Mouse (Mus musculus): Measurements from ENCODE around the gene Prg3.

Prg3 gene

GRCm38 (mm10) chr2:85030989-85031388, 43.0 kb downstream of the Prg3 start:
- in situ Hi-C loops (cut with MboI; ENCODE audit: unreplicated experiment in 2 of 2): loop anchor here (10.0 to 25.0 kb wide), 4 partner anchors 306 to 1294 kb away; partner anchors contain the start of genes Clp1 (in 1 of the 2) and Zdhhc5 (in 1 of the 2)

- in situ Hi-C loops (cut with MboI; ENCODE audit: unreplicated experiment in 2 of 2): loop anchor here (10.0 to 25.0 kb wide), 4 partner anchors 308 to 1296 kb away; partner anchors contain the start of genes Clp1 (in 1 of the 2) and Zdhhc5 (in 1 of the 2)
Observed at GRCm38 (mm10) chr2:85033121-85033520, 45.1 kb downstream of the Prg3 start.

- in situ Hi-C loops (cut with MboI; ENCODE audit: unreplicated experiment in 2 of 2): loop anchor here (10.0 to 25.0 kb wide), 4 partner anchors 309 to 1297 kb away; partner anchors contain the start of genes Clp1 (in 1 of the 2) and Zdhhc5 (in 1 of the 2)
Observed at GRCm38 (mm10) chr2:85034169-85034568, 46.2 kb downstream of the Prg3 start.

DNA sequence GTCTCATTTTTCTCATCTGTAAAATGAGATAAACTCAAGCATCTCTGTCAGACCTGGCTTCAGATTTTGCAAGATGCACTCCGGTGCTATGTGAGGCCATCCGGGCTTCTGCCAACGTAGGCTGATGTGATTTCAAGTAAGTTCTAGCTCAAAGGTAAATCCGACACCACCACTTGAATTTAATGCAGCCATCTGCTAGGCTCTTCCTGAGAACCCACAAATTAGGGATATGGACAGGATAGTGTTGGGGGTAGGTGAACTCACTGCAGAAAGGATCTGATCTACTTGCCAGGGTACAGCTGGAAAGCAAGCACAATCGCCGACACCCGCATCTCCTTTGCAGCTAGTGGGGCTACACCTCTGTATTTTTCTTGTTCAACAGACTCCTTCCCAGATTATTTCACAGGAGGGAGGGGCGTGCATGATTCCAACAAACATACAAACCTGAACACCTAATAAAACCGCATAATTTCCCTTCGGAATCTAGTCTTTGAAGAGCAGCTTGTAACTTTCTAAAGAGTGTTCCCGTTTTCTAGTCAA, 48.6 kb downstream of the Prg3 start:
- in situ Hi-C loops (cut with MboI; ENCODE audit: unreplicated experiment in 2 of 2): loop anchor here (10.0 to 25.0 kb wide), 4 partner anchors 312 to 1299 kb away; partner anchors contain the start of genes Clp1 (in 1 of the 2) and Zdhhc5 (in 1 of the 2)

GRCm38 (mm10) chr2:85037047-85038026, 49.3 kb downstream of the Prg3 start, which contains the start of the genes Ssrp1 and P2rx3:
Ssrp1 (plus strand) TSS chr2:85037234.
P2rx3 (minus strand) TSS chr2:85037462.
- in situ Hi-C loops (cut with MboI; ENCODE audit: unreplicated experiment in 2 of 2): loop anchor here (10.0 to 25.0 kb wide), 4 partner anchors 313 to 1300 kb away; partner anchors contain the start of genes Clp1 (in 1 of the 2) and Zdhhc5 (in 1 of the 2)

- in situ Hi-C loops (cut with MboI; ENCODE audit: unreplicated experiment in 2 of 2): loop anchor here (10.0 to 25.0 kb wide), 4 partner anchors 314 to 1301 kb away; partner anchors contain the start of genes Clp1 (in 1 of the 2) and Zdhhc5 (in 1 of the 2)
Observed at GRCm38 (mm10) chr2:85038336-85038735, 50.3 kb downstream of the Prg3 start.

All from v-Abl transformed pro-B cells (cell line).